Mouse (Mus musculus) CH12.LX (cell line): ENCODE data around the gene Utp20. TPM values are rescaled to one million over a fixed set of nuclear protein-coding genes. Genes with fewer than 3 reads are reported as not detected.
A peak's percentile ranks its signal among the peaks of the same experiment; 100 is the strongest.

Experiments used
- DNase-seq: peaks from one replicate; pipeline ENCODE4 v3.0.0-alpha.2; 2013; ENCODE audit errors: extremely low read depth
- H3K27ac ChIP-seq: 2 replicates; pipeline ENCODE4 v1.5.1; 2012; ENCODE audit warnings: low read depth, mild to moderate bottlenecking, control low read depth, moderate library complexity; ENCODE audit not compliant: insufficient read depth
- H3K27me3 ChIP-seq: replicated peaks from 2 replicates; pipeline ENCODE3; 2012; ENCODE audit warnings: inconsistent platforms
- H3K36me3 ChIP-seq, 2 experiments: replicated peaks in 1 of 2; 2 replicates each; pipeline versions ENCODE3 to v1.6.1; 2012; ENCODE audit warnings: inconsistent platforms in 1 of 2, low read length in 1 of 2, mild to moderate bottlenecking in 1 of 2, mixed read lengths in 1 of 2, moderate library complexity in 1 of 2; ENCODE audit not compliant: control insufficient read depth in 1 of 2, insufficient read depth in 1 of 2
- H3K4me1 ChIP-seq, 2 experiments: 2 replicates each; pipeline ENCODE4 v1.6.1; 2012; ENCODE audit warnings: inconsistent platforms in 1 of 2, moderate library complexity in 1 of 2; ENCODE audit not compliant: insufficient read depth in 2 of 2, control insufficient read depth in 1 of 2
- H3K4me2 ChIP-seq: 2 replicates; pipeline ENCODE4 v1.6.1; 2012; ENCODE audit warnings: low read depth, mild to moderate bottlenecking, control low read depth; ENCODE audit not compliant: poor library complexity, insufficient read depth, severe bottlenecking
- H3K4me3 ChIP-seq, 3 experiments: fragments of 150-350 bp in 1 of 3; sonication (generic) in 1 of 3; replicated peaks in 1 of 3; 2 replicates each; pipeline versions ENCODE3 to v1.5.1; 2011 to 2012; ENCODE audit warnings: low read depth in 2 of 3, low read length in 2 of 3, mild to moderate bottlenecking in 2 of 3, moderate library complexity in 2 of 3, control low read depth in 1 of 3, improper control_type of control experiment in 1 of 3, inconsistent platforms in 1 of 3, mixed read lengths in 1 of 3; ENCODE audit not compliant: poor library complexity in 1 of 3
- H3K79me2 ChIP-seq: replicated peaks from 2 replicates; pipeline ENCODE4 v1.6.1; 2012; ENCODE audit warnings: mild to moderate bottlenecking, moderate library complexity; ENCODE audit not compliant: control insufficient read depth, poor library complexity, insufficient read depth, severe bottlenecking; ENCODE audit errors: extremely low read depth
- H3K9ac ChIP-seq: 2 replicates; pipeline ENCODE4 v1.6.1; 2012; ENCODE audit warnings: low read depth, mild to moderate bottlenecking, control low read depth, moderate library complexity; ENCODE audit not compliant: insufficient read depth
- H3K9me3 ChIP-seq: replicated peaks from 2 replicates; pipeline ENCODE3; 2012; ENCODE audit warnings: low read length, inconsistent platforms, mixed read lengths
- EP300 ChIP-seq: IDR thresholded peaks from 2 replicates; pipeline ENCODE4 v1.6.1; 2011; ENCODE audit warnings: low read length, improper control_type of control experiment
- GABPA ChIP-seq: IDR thresholded peaks from 2 replicates; pipeline ENCODE4 v1.6.1; 2012; ENCODE audit warnings: low read depth, low read length, improper control_type of control experiment, inconsistent platforms; ENCODE audit not compliant: insufficient replicate concordance
- NELFE ChIP-seq: IDR thresholded peaks from 2 replicates; pipeline ENCODE4 v1.6.1; 2011; ENCODE audit warnings: low read depth, low read length, improper control_type of control experiment
- TBP ChIP-seq: conservative IDR thresholded peaks from 2 replicates; pipeline ENCODE4 v1.6.1; 2011; ENCODE audit warnings: low read depth, low read length, improper control_type of control experiment
- USF1 ChIP-seq: IDR thresholded peaks from 2 replicates; pipeline ENCODE4 v1.6.1; 2014; ENCODE audit warnings: low read depth, mild to moderate bottlenecking, inconsistent platforms, low read length, improper control_type of control experiment
- USF2 ChIP-seq: conservative IDR thresholded peaks from 2 replicates; pipeline ENCODE4 v1.6.1; 2011; ENCODE audit warnings: low read depth, low read length, improper control_type of control experiment
- ZKSCAN1 ChIP-seq: IDR thresholded peaks from 2 replicates; pipeline ENCODE4 v1.6.1; 2012; ENCODE audit warnings: low read depth, inconsistent platforms, low read length, improper control_type of control experiment, borderline replicate concordance
- ZNF384 ChIP-seq: IDR thresholded peaks from 2 replicates; pipeline ENCODE4 v1.6.1; 2012; ENCODE audit warnings: low read depth, low read length, improper control_type of control experiment, inconsistent platforms
- dilution Hi-C: fragments of 300-500 bp; cut with MboI; formaldehyde crosslinking; loops from 2 replicates; pipeline ENCODE4 v1.14.3; 2020; ENCODE audit warnings: low sequenced_read_pairs; ENCODE audit not compliant: extremely low pct_unique_long_range_greater_than_20kb, extremely low pct_ligation_motif_present
- in situ Hi-C: fragments of 300-500 bp; cut with MboI; formaldehyde crosslinking; loops from 3 replicates; pipeline ENCODE4 v1.14.3; 2019; ENCODE audit warnings: low sequenced_read_pairs, low pct_ligation_motif_present, low pct_unique_long_range_greater_than_20kb, mixed read lengths
- polyA plus RNA-seq: library from polyadenylated mRNA; unstranded; fragments of >175 nt; gene quantifications from 2 replicates; pipeline ENCODE4 v1.2.1, GENCODE M21; 2012; ENCODE audit warnings: low read depth; ENCODE audit not compliant: insufficient read length
- total RNA-seq, 2 experiments: library from RNA; depleted of rRNA; stranded (reverse); fragments of 300-350 nt in 1 of 2; fragments of >200 nt in 1 of 2; gene quantifications; 2 replicates each; pipeline ENCODE4 v1.2.3; 2012 to 2014

Utp20 gene
- total and polyA plus RNA-seq, 3 experiments: 40.1 to 70.4 (median 43.0) TPM

DNA sequence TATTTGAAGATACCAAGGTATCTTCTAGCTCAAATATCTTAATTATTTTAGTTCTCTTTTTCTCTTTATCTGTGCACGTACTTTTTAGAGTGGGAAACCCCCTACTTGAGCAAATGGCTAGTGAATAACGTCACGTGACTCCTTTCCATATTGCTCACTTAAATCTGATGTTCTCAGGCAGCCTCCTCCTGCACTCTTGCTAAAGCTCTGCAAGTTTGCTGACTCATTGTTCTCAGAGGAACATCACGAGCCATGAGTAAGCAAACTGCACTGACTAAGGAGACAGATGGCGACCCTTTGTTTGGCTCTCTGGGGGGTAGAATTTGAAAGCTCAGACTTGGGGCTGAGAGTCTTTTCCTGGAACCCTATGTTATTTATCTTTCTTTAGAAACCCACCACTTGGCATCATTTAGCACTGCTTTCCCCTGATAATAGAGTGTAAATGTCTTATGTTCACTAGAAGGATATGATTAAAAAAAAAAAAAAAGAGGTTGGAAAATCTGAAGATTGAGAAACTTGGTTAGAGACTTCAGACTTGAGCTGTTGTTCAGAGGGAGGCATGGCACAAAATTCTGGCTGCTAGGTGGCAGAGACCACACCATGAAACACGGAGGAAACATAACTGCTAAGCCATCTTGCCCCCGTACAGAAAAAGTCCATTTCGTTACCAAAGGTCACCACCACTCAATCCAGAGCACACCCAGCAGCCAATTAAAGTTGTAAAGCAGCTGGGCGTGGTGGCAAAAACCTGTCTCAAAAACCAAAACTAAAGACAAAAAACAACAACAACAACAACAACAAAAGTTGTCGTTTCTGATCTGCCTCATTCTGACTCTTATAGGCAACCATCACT lies 117.7 kb downstream of the Utp20 start (continued):
- TF ChIP-seq TBP (no peak), USF2 (peak; percentile 91), USF1 (peak; percentile 89)

GRCm38 (mm10) chr10:88700938-88701337 lies 125.7 kb downstream of the Utp20 start:
- Histone ChIP-seq H3K9me3 (peaks cover 7% of the 10 kb centered on the region), H3K4me2 (no peak overlapping the region), H3K4me3 (no peak overlapping the region), H3K79me2 (no peaks in the 10 kb centered on the region), H3K27me3 (no peaks in the 10 kb centered on the region), H3K9ac (no peak overlapping the region), H3K36me3 (no peaks in the 10 kb centered on the region), H3K4me1 (no peaks in the 10 kb centered on the region), H3K27ac (no peak overlapping the region)
- no peak for TF ChIP-seq EP300
- no peak for TF ChIP-seq ZKSCAN1
- TF ChIP-seq ZNF384: no peak
- TF ChIP-seq NELFE: no peak
- no peak for TF ChIP-seq USF2
- TF ChIP-seq GABPA: no peak
- no peak for DNase-seq
- dilution Hi-C loops (no loop called here), in situ Hi-C loops (no loop called here)

Other genes starting within 250 kb of the Utp20 start
- not detected in 2 replicates for gene Mybpc1, start 221.7 kb downstream of the Utp20 start, total RNA-seq (2012; rRNA removed)
- gene Mybpc1, start 221.7 kb downstream of the Utp20 start, total RNA-seq (2014; rRNA removed): not detected in 2 replicates
- gene Mybpc1, start 221.7 kb downstream of the Utp20 start, polyA plus RNA-seq: not detected in 2 replicates
- gene Spic, start 141.8 kb downstream of the Utp20 start, total RNA-seq (2012; rRNA removed): 0.08 and 0.13 TPM in 2 replicates
- gene Spic, start 141.8 kb downstream of the Utp20 start, total RNA-seq (2014; rRNA removed): 0.97 and 1.2 TPM in 2 replicates
- gene Spic, start 141.8 kb downstream of the Utp20 start, polyA plus RNA-seq: 1.1 and 1.3 TPM in 2 replicates
- 48.9 and 55.9 TPM in 2 replicates for gene Arl1, start 95.9 kb downstream of the Utp20 start, total RNA-seq (2012; rRNA removed)
- gene Arl1, start 95.9 kb downstream of the Utp20 start, total RNA-seq (2014; rRNA removed): 143 and 156 TPM in 2 replicates
- gene Arl1, start 95.9 kb downstream of the Utp20 start, polyA plus RNA-seq: 84.4 and 94.0 TPM in 2 replicates
- 1.0 and 1.5 TPM in 2 replicates for gene Slc5a8, start 59.2 kb upstream of the Utp20 start, total RNA-seq (2012; rRNA removed)
- gene Slc5a8, start 59.2 kb upstream of the Utp20 start, total RNA-seq (2014; rRNA removed): 0.16 and 0.31 TPM in 2 replicates
- 0.14 and 0.23 TPM in 2 replicates for gene Slc5a8, start 59.2 kb upstream of the Utp20 start, polyA plus RNA-seq